Mouse (Mus musculus): ENCODE data around the gene Emg1.

The Emg1 gene

DNA sequence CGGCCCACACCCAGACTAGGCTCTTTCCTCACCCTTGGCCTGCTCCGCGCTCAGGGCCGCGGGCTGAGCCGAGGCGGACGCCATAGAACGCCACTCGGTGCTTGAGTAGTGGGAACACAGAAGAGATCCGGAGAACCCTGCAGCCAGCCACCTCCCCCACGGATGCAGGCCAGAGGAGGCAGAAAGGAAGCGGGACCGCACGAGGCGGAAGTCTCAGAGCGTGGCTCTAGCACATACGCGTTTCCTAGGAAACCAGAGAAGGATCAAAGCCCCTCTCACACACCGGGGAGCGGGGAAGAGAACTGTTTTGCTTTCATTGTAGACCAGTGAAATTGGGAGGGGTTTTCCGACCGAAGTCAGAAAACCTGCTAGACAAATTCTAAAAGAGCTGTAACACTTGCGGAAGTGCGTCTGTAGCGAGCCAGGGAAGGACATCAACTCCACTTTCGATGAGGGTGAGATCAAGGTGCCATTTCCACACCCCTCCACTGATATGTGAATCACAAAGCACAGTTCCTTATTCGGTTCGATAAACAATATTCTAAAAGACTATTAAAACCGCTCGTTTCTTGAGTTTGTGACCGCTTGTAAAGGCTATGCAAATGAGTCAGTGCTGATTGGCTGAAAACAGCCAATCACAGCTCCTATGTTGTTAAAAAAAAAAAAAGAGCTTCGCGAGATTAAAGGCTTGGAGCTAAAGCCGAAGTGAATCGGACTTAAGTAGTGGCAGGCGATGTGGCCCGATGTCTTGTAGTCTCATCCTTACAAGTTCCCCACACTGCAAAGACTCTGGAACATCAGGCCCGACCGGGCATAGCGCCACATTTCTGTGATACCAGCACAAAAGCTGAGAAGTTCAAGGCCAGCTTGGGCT, 29.1 kb upstream of the Emg1 start, which contains the start of gene Grcc10:
TSS of gene Grcc10 (minus strand) at position 487 of the 874 bp plus-strand sequence.
- peak; percentile 92 for DNase-seq (ENCODE audit: low spot score)

DNA sequence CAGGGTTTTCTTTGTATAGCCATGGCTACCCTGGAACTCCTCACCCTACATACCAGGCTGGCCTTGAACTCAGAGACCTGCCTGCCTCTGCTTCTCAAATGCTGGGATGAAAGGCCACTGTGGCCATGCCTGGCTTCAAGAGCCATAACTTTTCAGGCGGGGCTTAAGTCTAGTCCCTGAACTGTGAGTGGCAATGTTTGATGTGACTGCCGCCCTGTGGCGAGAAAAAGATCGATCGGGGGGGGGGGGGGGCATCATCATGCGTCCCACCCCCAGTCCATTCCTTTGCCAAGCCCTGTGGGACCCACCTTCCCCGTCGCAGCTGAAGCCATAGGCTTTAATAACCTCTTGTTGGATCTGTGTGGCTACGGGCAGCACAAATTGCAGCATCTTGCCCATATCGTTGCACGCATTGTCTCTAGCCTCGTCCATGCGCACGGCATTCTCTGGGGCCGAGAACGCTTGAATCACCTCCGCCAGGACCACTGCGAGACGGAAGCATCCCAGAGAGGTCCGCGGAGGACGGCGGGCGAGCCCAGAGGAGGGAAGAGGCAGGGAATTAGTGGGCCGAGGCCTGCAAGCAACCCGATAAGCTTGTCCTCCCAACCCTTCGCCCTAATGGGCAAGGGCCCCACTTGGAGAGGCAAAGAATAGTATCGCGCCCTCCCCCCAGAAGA, 28.4 kb upstream of the Emg1 start:
- DNase-seq (ENCODE audit: low spot score) = peak; percentile 88

DNA sequence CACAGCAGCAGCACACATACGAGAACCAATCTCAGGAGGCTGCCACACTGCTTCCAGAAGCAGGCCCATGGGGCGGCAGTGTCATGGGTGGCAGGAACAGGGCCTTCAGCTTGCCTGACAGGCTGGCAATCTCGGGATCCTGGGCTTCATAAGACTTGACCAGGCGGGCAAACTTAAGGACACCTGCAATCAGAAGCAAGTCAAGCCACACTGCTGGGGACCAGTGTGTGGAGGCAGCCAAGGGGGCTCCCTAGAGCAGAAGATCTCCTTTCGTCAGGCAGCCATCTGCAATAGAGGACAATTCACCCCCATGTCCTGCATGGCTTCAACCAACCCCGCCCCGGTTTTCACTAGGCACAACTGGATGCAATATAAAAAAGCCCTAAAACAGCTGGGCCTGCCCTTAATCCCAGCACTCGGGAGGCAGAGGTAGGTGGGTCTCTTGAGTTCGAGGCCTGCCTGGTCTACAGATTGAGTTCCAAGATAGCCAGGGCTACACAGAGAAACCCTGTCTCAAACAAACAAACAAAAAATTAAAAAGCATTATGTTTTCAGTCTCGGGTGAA, 27.3 kb upstream of the Emg1 start:
- no peak for DNase-seq (ENCODE audit: low spot score)

DNA sequence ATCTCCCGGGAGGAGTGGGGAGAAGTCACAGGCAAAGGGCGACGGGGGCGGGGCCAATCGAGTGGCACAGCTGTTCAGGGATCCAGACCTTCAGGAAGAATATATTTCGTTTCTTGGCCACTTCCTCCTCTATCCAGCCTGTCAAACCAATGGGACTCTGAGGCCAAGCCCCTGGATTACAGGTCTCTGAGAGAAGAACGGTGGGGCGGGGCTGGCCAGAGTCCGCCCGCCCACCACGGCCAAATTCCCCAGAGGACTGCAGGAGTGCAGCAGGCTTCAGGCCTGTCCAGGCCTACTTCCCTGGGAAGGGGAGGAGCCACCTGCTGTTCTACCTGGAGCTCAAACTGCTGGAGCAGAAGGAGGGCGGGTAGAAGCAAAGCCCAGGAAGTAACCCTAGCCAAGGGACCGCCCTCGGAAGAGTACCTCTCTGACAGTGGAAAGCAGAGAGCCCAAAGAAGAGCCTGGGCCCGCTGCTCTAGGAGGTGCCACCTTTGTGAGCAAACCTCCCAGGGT, 26.6 kb upstream of the Emg1 start, which contains the start of gene Ptpn6:
TSS of gene Ptpn6 (minus strand) at position 204 of the 513 bp plus-strand sequence.
- no peak for DNase-seq (ENCODE audit: low spot score)

DNA sequence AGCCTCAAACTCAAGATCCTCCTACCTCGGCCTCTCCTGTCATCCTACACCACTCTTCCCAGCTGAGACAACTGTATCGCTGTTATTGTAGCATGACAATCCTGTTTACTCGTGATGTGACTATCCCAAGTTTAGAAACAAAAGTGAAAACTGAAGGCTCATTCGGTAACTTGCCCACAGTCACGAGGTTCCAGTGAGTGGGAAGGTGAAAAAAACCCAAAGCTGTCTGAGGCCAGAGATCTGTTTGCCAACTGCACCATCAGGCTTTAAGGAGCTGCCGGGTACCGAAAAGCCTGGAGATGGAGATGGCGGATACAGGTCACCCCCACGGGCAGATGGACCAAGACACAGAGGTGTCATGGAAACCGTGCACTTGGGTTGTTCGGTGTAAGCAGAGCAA, 25.1 kb upstream of the Emg1 start:
- DNase-seq (ENCODE audit: low spot score) = no peak

DNA sequence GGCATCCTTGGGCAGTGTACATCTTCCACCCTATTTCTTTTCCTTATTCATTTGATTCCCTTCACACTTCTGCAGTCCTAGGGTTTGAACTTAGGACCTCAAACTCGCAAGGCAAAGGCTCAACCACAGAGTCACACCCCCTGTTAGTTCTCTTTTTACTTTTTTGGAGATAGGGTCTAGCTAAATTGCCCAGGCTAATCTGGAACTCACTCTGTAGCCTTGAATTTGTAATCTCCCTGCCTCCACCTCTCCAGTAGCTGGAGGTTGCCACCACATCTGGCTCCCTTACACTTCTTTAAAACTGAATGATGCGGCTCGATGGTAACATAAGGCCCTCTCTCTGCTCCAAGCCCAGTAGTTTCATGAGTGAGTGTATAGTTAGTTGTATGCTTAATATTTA, 22.4 kb upstream of the Emg1 start:
- DNase-seq (ENCODE audit: low spot score) = no peak

- DNase-seq (ENCODE audit: low spot score) = no peak
Measured at GRCm38 (mm10) chr6:124732476-124733370, 20.7 kb upstream of the Emg1 start.

DNA sequence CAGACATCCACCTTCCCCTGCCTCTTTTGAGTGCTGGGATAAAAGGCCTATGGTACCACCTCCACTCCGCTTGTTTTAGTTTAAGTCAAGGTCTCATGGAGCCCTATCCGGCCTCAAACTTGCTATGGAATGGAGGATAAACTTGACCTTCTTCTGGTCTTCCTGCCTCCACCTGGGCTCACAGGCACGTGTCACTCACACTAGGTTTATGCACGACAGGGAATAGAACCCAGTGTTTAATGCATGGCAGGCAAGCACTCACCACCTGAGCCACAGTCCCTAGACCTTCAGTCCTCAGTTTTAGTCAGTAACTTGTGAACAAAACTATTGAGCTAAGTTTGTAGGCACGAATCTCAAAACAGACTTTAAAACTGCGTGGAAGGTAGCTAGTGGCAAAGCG, 19.1 kb upstream of the Emg1 start:
- no peak for DNase-seq (ENCODE audit: low spot score)

- no peak for DNase-seq (ENCODE audit: low spot score)
Measured at GRCm38 (mm10) chr6:124729850-124730705, 18.1 kb upstream of the Emg1 start.

- no peak for DNase-seq (ENCODE audit: low spot score)
Measured at GRCm38 (mm10) chr6:124728621-124729020, 16.6 kb upstream of the Emg1 start.

GRCm38 (mm10) chr6:124724472-124724871, 12.5 kb upstream of the Emg1 start:
- no peak for DNase-seq (ENCODE audit: low spot score)

DNA sequence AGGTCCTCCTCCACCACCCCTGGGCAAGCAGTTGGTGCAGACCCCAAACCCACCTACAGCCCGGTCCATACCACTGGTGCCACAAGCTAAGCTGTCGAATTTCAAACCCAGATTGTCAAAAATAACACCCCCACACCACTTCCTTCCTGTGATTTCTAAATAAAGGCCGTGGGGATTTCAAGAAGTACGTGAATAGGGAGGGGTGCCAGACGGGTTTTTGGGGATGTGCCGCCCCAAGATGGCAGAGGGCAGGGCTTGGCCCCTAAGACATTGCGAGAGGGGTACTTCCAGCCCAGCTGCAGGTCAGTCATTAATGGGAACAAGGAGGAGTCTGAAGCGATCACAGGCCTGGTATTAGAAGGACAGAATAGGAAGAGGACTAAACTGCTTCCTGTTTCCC, 11.6 kb upstream of the Emg1 start:
- DNase-seq (ENCODE audit: low spot score) = no peak

DNA sequence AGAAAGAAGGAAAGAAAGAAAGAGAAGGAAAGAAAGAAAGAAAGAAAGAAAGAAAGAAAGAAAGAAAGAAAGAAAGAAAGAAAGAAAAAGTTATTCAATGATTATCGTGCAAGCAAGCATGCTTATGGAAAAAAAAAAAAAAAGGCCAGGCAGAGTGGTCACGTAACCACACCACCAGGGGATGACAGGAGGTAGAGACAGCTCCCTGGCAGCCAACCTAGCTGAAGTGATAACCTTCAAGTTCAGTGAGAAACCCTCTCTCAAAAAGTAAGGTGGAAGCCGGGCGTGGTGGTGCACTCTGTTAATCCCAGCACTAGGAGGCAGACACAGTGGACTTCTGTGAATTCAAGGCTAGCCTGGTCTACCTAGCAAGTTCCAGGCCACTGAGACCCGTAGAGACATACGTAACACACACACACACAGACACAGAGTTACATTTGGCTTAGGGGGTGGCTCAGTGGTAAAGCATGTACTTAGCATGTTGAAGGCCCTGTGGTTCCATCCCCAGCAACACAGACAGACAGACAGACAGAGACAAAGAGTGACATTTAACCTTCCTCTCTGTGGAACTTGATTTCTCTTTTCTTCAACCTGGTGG, 11.0 kb upstream of the Emg1 start:
- no peak for DNase-seq (ENCODE audit: low spot score)

- no peak for DNase-seq (ENCODE audit: low spot score)
Measured at GRCm38 (mm10) chr6:124720904-124721303, 8.9 kb upstream of the Emg1 start.

GRCm38 (mm10) chr6:124719354-124719978, 7.5 kb upstream of the Emg1 start:
- DNase-seq (ENCODE audit: low spot score) = no peak

DNA sequence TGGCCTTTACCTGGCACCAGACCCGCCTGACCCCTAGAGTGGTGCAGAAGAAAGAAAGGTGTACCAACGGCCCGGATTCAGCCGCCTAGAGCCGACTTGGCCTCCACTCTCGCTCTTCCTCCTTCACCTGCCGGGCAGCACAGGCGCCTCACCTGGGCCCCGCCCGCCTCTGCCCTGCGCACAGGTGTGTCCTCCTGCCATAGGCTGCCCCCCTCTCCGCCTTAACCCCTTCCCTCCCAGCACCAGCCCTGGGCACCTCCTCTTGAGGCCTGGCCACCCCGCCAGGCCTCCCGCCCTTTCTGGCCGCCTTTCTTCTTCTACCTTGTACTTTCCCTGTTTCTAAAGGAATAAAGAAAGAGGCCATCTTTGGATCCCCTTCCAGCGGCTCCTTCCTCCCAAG, 6.7 kb upstream of the Emg1 start:
- DNase-seq (ENCODE audit: low spot score) = no peak

DNA sequence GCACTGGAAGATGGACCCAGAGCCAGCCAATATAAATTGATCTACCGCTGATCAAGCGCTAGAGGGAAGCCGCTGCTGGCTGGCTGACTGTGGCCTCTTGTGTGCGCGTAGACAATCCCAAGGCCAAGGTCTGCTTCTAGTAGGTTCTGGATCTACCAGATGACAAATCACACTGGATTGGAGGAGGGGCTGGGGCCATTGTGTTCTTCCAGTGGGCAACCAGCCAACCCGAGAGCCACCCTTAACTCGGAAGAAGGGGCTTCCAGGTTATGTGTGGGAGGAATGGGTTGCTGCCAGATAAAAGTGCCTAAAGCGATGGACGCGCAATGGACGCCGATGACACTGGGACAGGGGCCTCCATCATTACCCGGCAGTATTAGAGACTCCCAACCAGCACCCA, 6.0 kb upstream of the Emg1 start:
- DNase-seq (ENCODE audit: low spot score) = no peak

DNA sequence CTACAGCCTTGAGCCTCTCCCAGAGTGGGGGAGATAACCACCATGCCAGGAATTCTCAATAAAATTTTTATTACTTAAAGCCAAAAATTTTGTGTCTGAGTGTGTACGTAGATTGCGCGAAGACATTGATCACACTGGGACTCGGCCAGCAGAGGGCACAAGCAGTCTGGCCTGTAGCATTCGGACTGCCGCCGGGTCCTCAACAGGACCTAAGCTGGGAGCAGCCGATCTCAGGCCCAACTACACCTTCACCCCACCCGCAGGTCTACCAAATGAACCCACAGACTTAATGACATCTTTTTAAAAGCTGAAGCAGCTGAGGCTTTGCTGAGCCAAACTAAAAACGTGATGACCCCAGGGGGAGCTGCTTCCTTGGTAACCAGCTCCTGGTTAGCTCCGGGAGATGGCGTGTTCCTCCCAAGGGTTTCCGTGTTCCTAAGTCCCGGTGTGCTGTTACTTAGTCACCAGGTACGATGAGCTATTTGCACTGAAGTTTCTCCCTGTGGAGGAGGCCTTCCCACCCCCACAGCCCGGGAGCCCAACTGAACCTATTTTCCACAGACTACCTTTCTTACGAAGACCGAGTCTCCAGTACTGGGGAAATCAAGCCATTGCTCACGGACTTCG, 5.0 kb upstream of the Emg1 start:
- peak; percentile 59 for DNase-seq (ENCODE audit: low spot score)

DNA sequence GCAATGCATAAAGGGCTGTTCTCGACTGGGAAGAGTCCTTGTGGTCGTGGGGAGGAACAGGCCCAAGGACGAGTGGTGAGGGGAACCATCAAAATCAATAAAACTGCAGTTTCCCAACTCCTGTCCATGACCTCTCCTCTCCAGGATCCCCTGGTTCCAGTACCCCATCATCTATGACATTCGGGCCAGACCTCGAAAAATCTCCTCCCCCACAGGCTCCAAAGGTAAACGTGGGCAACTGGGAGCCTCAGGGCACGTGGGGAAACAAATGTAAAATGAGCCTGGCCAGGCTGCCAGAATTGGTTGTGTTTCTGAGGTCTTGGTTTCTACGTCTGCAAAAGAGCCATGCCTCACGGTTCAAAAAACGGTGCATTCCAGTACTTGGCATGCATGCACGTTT, 940 bp upstream of the Emg1 start:
- no peak for DNase-seq (ENCODE audit: low spot score)

All from adipocyte (in vitro differentiated cells).